Mouse (Mus musculus): ENCODE results near the gene Rpsa. TPM values are rescaled to one million over a fixed set of nuclear protein-coding genes. Genes with fewer than 3 reads are reported as not detected.

The Rpsa gene
- total and polyA plus RNA-seq, 3 experiments: 726 to 4,532 (median 1,827) TPM

DNA sequence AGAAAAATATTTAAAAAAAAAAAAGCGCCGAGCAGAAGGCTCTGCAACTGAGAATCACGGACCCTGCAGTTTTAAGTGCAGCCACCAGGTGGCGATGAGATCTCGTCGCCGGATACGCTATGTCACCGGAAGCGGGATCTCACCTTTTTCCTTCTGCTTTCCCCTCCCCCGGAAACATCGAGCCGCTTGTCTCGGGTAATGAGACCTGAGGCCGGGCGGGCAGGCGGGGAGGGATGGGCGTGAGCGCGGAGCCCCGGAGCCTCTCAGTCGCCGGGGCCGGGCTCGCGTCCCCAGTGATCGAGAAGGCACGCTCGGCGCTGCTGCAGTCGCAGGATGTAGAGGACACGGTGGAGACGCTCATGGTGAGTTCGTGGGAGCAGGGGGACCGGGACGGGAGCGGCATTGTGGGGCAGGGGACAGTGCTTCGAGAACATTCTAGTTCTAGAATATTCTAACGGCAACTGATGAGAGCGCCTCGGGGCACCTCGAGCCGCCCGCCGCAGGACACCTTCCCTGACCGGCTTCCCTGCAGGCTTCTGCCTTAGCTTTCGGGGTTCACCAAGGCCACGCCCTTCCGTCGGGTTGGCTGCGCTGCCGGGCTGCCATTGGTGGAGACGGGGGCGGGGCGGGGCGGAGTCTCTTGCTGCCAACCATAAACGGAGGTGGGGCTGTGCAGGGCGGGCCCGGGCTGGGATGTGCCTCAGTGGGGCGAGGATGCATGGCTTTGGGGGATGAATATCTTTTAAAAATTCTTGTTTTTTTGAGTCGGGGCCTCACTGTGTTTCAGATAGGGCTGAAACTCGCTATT, 17.1 kb upstream of the Rpsa start, which contains the start of gene Slc25a38:
Gene Slc25a38, plus strand, starts transcription at position 164 of the 808 bp plus-strand sequence.
- DNase-seq (ENCODE audit: low read depth, low spot score): peak; percentile 97
- Histone ChIP-seq H3K4me1 (ENCODE audit: control insufficient read depth in 1 of 2, insufficient read depth in 2 of 2, low read length in 2 of 2) (peaks cover 14 to 31% of the 10 kb centered on the region in 2 experiments), H3K27ac (ENCODE audit: control insufficient read depth, low read depth, low read length) (peak within 1 kb of the TSS; percentile 97), H3K9me3 (replicated peaks; ENCODE audit: insufficient read depth, low read length) (no peaks in the 10 kb centered on the region), H3K36me3 (ENCODE audit: control insufficient read depth in 1 of 2, insufficient read depth in 2 of 2, low read length in 2 of 2) (peaks cover 0 to 29% of the 10 kb centered on the region in 2 experiments; a peak in 2 of 4 replicates), H3K4me3 (ENCODE audit: control insufficient read depth in 1 of 2, insufficient read depth in 1 of 2, low read depth in 2 of 2, low read length in 2 of 2) (peak within 1 kb of the TSS; percentile 79 to 89), H3K27me3 (ENCODE audit: control insufficient read depth in 1 of 2, insufficient read depth in 2 of 2, low read length in 2 of 2) (no peaks in the 10 kb centered on the region), H3K79me2 (ENCODE audit: control insufficient read depth, insufficient read depth, low read length, poor library complexity) (peaks cover 27% of the 10 kb centered on the region), H3K9ac (ENCODE audit: control insufficient read depth, low read depth, low read length, poor library complexity, severe bottlenecking) (peak within 1 kb of the TSS; percentile 98)
- TF ChIP-seq HCFC1 (IDR thresholded peaks at IDR 0.05; ENCODE audit: low read depth, low read length) (peak; percentile 77), ELF1 (IDR thresholded peaks at IDR 0.05; ENCODE audit: low read depth, low read length) (peak; percentile 80), TCF12 (IDR thresholded peaks at IDR 0.05; ENCODE audit: low read depth, low read length) (peak; percentile 58; the same call in 1 of the 2 replicates), EP300 (IDR thresholded peaks at IDR 0.05; ENCODE audit: low read depth in 1 of 2, low read length in 2 of 2) (no peak), RCOR1 (IDR thresholded peaks at IDR 0.05; ENCODE audit: low read depth, low read length) (no peak), ZMIZ1 (IDR thresholded peaks at IDR 0.05; ENCODE audit: low read depth, low read length) (peak; percentile 87), CHD1 (IDR thresholded peaks at IDR 0.05; ENCODE audit: low read depth, low read length) (no peak; the same call in 1 of the 2 replicates), SIN3A (IDR thresholded peaks at IDR 0.05; ENCODE audit: low read length) (peak; percentile 58), KAT2A (conservative IDR thresholded peaks at IDR 0.05; ENCODE audit: low read depth, low read length) (no peak), USF2 (IDR thresholded peaks at IDR 0.05; ENCODE audit: borderline replicate concordance in 1 of 2, insufficient read depth in 1 of 2, low read depth in 1 of 2, low read length in 2 of 2) (no peak), ZNF384 (IDR thresholded peaks at IDR 0.05; ENCODE audit: low read depth, low read length) (peak; percentile 92), MXI1 (IDR thresholded peaks at IDR 0.05; ENCODE audit: low read depth, low read length) (peak; percentile 62), RAD21 (IDR thresholded peaks at IDR 0.05; ENCODE audit: low read depth, low read length) (peak; percentile 69), ZC3H11A (IDR thresholded peaks at IDR 0.05; ENCODE audit: low read depth, low read length) (peak; percentile 74), POLR2A (IDR thresholded peaks at IDR 0.05; ENCODE audit: control insufficient read depth in 1 of 2, insufficient read depth in 1 of 2, low read depth in 1 of 2, low read length in 2 of 2, poor library complexity in 1 of 2) (peak; percentile 82 to 94), GABPA (IDR thresholded peaks at IDR 0.05; ENCODE audit: low read depth, low read length) (no peak), NELFE (IDR thresholded peaks at IDR 0.05; ENCODE audit: low read depth, low read length) (peak; percentile 92), UBTF (IDR thresholded peaks at IDR 0.05; ENCODE audit: borderline replicate concordance, insufficient read depth, low read depth, low read length) (peak; percentile 88; the same call in 1 of the 2 replicates), GATA1 (IDR thresholded peaks at IDR 0.05; ENCODE audit: low read depth, low read length) (no peak), POLR2AphosphoS2 (IDR thresholded peaks at IDR 0.05; ENCODE audit: low read length) (peak; percentile 87; the same call in 1 of the 2 replicates), TBP (IDR thresholded peaks at IDR 0.05; ENCODE audit: low read depth, low read length) (peak; percentile 56; the same call in 1 of the 2 replicates), CTCF (IDR thresholded peaks at IDR 0.05 in 2 of 3, conservative IDR thresholded peaks at IDR 0.05 in 1 of 3; ENCODE audit: control insufficient read depth in 1 of 3, insufficient read depth in 1 of 3, low read depth in 2 of 3, low read length in 3 of 3, poor library complexity in 1 of 3, severe bottlenecking in 1 of 3) (peak; percentile 59 to 89 (median 77)), NRF1 (IDR thresholded peaks at IDR 0.05; ENCODE audit: insufficient read depth, low read depth, low read length, poor library complexity, severe bottlenecking) (peak; percentile 6; the same call in 1 of the 2 replicates), SMC3 (IDR thresholded peaks at IDR 0.05; ENCODE audit: low read depth, low read length) (peak; percentile 72), ETS1 (IDR thresholded peaks at IDR 0.05; ENCODE audit: low read depth, low read length) (peak; percentile 25; the same call in 1 of the 2 replicates)
